Mouse (Mus musculus): ENCODE measurements at regions not wholly inside any gene's neighbourhood (a gene's known extent, or its start where the extent isn't known, plus 50 kb on each side); places are given as distances from the start of the nearest gene placed in this dataset.
A peak's percentile ranks its signal among the peaks of the same experiment; 100 is the strongest.

DNA sequence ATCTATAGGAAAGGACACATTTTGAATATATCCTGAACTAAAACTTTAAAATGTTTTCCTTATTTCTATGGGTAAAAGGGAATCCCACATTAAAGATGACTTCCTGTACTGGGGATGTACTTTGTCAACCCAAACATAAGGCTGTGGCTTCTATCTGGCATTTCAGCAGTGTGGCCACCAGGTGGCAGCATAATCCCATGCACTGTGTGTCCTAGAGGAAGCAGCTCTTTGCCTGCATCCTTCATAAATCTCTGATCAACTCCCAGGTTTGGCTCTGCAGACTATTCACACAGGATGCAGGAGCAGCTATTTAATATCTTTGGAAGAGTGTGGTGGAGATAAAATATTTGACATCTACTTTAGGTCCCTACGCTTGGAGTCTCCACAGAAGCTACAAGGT is 59.1 kb downstream of the Bmp15 start:
- TF ChIP-seq CTCF (IDR thresholded peaks at IDR 0.05): peak; percentile 84
- no peak overlapping the region for H3K27ac ChIP-seq
- peak; percentile 56 for DNase-seq
- intact Hi-C loops (cut with DNase I): loop anchor here (2.0 to 5.0 kb wide), 2 partner anchors 213 to 261 kb away; no protein-coding TSS in a partner anchor
- no peak overlapping the region for H3K4me3 ChIP-seq

GRCm38 (mm10) chrX:6258523-6258922 is 62.0 kb downstream of the Bmp15 start:
- Histone ChIP-seq H3K4me3 (no peak overlapping the region), H3K27ac (no peak overlapping the region)
- intact Hi-C loops (cut with DNase I): no loop called here
- TF ChIP-seq CTCF (IDR thresholded peaks at IDR 0.05): no peak
- DNase-seq: no peak

- intact Hi-C loops (cut with DNase I): no loop called here
- DNase-seq: no peak
Observed at GRCm38 (mm10) chrX:6254058-6254457, 66.5 kb downstream of the Bmp15 start.

DNA sequence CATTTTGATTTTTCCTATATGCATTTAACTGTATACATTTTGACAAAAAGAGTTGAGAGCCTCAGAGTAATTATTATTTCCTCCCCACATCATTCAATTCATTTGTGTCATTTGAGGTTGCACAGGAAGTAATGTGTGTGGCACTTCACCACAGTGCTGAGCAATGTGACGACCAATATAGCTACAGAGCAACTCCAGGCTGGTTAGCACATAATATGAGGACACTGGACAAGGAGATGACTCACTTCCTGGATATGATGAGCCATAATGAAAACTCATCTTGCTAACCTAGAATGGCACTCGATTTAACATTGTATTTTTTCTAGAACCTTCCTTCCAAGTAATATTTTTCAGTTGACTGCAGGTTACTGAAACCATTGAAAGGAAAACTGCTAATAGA is 67.6 kb downstream of the Bmp15 start:
- no peak overlapping the region for H3K4me3 ChIP-seq
- H3K27ac ChIP-seq: no peak overlapping the region
- intact Hi-C loops (cut with DNase I): no loop called here
- TF ChIP-seq CTCF (IDR thresholded peaks at IDR 0.05): no peak
- DNase-seq: no peak

More at GRCm38 (mm10) chrX:6254058-6254457, 66.5 kb downstream of the Bmp15 start:
- no peak overlapping the region for H3K27ac ChIP-seq
- H3K4me3 ChIP-seq: no peak overlapping the region
- peak; percentile 42; the same call in 1 of the 2 replicates for TF ChIP-seq CTCF (IDR thresholded peaks at IDR 0.05)

Measured in gastrocnemius, adult 2 months (tissue).